Mouse (Mus musculus): ENCODE measurements at regions not wholly inside any gene's neighbourhood (a gene's known extent, or its start where the extent isn't known, plus 50 kb on each side); places are given as distances from the start of the nearest gene placed in this dataset.

- DNase-seq = no peak
Measured at GRCm38 (mm10) chr1:193568586-193569174, 198.6 kb upstream of the Camk1g start.

DNA sequence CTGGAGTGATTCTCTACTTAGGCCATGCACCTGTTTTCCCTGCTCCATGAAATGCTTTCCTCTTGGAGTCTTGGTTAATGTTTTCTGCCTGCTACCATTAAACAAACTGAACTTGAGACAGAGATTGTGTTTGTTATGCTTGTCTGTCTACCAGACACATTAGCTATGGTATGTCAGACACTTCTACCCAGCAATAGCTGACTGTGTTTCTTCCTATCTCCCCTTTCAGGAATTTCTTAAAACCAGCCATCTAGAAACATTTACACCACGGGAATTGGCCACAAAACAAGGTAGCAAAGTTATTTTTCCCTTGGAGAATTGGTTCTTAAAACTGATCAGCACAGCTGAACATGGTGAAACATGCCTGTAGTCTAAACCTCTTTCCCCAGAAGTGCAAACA lies 197.1 kb upstream of the Camk1g start:
- DNase-seq = no peak

GRCm38 (mm10) chr1:193564225-193564624 lies 194.1 kb upstream of the Camk1g start:
- no peak for DNase-seq

GRCm38 (mm10) chr1:193562242-193562641 lies 192.1 kb upstream of the Camk1g start:
- no peak for DNase-seq

GRCm38 (mm10) chr1:193558122-193558521 lies 188.0 kb upstream of the Camk1g start:
- DNase-seq = no peak

- no peak for DNase-seq
Measured at GRCm38 (mm10) chr1:193554731-193555130, 184.6 kb upstream of the Camk1g start.

GRCm38 (mm10) chr1:193552348-193552747 lies 182.2 kb upstream of the Camk1g start:
- no peak for DNase-seq

GRCm38 (mm10) chr1:193551340-193551739 lies 181.2 kb upstream of the Camk1g start:
- DNase-seq = no peak

GRCm38 (mm10) chr1:193550761-193551160 lies 180.7 kb upstream of the Camk1g start:
- DNase-seq = no peak

DNA sequence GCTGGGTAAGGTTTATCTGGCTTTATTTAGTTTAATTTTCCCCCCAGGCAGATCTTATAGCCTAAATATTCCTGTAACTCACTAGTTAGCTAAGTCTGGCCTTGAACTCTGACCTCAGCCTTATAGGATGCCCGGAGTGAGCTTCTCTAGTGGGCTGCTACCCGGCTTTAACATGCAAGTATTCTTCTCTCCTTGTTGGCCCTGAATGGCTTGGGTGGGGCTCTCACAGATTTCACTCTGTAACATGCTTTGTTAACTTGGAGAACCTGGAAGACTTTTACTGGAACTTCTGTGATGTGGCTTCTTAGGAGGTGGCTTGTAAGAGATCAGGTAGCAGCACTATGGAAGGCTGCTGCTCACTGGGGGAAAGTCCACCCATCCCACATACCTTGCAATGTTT lies 177.3 kb upstream of the Camk1g start:
- no peak for DNase-seq

DNA sequence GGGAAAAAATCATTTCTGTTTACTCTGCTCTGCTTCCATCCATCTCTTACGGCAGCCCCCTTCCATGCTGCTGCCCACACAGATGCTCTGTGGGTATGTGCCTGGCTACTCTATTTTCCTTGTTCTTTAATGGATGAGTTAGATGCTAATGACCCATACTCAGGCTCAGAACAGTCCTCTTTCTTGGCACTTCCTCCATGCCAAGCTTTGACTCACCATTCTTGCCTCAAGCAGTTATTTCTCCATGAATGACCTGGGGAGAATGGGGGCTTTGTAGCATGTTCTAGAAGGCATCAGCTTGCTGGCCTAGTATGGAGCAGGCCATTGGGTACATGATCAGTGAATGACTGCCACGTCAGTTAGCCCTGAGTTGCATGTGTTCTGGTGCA lies 175.9 kb upstream of the Camk1g start:
- no peak for DNase-seq

- DNase-seq = no peak
Measured at GRCm38 (mm10) chr1:193545406-193546043, 175.4 kb upstream of the Camk1g start.

DNA sequence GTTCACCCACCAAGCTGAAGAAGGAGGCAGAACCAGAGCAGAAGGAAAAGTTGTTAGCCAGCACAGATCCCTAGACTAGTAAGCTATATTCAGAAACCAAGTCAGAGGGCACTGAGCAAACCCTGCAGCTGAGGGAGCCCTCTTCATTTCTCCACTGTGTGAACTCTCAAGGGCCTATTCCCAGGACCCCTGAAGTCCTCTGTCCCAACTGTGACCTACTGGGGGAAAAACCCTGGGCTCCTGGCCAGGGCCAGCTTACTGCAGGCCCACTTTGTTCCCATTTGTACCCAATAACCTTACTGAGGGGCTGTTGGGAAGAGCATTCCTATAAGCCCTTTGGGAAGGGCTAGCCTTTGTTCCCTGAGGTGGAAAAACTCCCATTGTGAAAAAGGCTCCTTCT lies 174.7 kb upstream of the Camk1g start:
- DNase-seq = no peak

DNA sequence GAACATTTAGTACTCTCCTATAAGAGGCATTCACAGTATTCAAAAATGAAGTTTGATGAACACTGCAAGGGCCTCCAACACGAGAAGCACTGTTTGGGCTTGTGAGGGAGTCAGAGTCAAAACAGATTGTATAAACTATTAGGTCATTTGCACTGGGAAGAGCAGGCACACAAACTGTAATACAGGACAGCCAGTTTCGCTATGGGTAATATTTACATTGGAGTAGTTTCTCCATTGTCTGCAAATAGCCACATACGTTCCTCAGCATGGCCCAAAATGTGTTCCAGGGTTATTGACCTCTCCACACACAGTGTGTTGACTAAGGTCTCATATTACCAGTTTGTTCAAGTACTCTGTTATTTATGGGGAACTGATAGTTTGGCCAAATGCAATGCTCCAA lies 173.7 kb upstream of the Camk1g start:
- no peak for DNase-seq

- peak; percentile 10 for DNase-seq
Measured at GRCm38 (mm10) chr1:193543284-193543683, 173.2 kb upstream of the Camk1g start.

GRCm38 (mm10) chr1:193541934-193542580 lies 172.0 kb upstream of the Camk1g start:
- DNase-seq = peak; percentile 14

DNA sequence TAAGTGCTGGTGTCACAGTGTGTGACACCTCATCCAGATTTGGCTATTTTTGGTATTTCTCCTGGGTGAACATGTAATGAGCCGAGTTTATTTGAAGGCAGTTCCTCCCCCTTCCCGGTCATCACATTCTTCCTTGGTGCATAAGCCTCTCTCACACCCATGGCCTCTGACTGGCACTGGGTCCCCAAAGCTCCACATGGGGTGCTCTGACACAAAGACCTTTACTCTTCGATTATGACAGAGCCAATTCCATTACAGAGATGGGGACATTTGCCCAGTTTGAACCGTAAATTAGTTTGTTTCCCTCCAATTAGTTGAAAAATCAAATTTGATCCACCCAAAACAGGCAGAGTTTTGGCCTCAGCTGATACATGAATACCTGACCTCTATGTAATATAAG lies 171.2 kb upstream of the Camk1g start:
- DNase-seq = no peak

DNA sequence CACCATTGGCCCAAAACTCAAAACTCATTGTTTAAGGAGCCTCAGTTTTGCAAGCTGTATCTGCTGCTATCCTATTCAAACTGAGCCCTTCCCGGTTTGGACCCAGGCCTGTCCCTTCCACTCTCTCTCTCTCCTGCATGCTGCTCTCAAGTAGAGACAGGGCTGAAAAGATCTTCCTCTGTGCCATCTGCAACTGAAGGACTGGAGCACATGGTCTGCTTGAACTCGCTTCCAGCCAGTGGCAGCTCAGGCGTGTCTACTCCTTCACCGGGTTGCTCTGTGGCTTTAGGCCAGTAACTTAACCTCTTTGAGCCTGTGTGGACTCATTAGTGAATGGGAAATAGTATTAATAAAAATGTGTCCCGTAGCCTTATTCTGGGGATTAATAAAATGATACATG lies 170.4 kb upstream of the Camk1g start:
- DNase-seq = no peak

DNA sequence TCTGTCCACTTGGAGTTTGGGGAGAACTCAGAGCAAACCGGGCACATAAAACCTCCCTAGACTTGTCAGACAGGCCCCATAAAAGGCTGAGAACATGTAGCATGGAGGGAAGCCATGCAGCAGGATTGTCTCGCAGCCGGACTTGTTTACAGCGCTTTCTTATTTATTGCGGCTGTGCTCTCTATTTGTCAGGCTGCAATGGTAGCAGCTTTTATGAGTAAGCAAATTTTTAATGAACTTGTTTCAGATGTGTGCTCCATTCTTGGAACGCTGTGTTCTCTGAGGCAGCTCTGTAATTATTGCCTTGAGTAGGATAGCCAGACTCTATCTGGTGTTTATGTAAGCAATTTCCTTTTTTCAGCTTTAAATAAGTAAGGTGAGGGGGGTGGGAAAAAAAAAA lies 169.2 kb upstream of the Camk1g start:
- no peak for DNase-seq

DNA sequence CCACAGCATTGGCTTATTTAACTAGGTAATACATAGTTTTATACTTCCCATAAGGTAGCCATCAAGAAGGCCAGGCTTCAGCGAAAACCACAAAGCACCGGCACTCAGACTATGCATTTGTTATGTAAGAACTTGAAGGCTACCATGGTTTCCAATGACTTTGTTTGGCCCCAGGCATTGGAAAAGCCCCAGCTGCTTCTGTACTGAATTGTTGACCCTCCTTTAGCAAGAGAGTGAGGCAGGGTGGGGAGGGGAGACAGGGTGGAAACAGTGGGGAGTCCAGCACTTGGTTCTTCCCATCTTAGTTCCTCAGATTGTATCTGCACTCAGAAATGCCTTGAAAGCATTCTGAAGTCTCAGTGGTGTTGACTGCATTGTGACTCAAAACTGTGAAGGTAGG lies 168.3 kb upstream of the Camk1g start:
- no peak for DNase-seq

DNA sequence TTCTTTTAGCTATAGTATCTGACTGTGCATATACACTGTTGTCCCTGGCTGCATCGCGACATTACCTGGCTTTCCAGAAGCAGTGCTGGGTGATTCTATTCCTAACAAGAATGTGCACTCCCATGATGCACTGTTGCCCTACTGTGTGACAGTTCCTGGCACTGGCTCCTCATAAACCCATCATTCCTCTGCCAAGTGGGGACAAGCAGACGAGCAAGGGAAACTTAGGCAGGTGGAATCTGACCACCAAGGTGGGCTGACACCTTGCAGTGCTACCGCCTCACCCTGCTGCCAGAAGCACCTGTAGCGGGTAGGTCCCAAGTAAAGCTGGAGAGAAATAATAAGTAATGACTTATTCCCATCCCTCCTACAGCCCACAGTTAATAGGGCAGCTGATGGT lies 167.5 kb upstream of the Camk1g start:
- no peak for DNase-seq

DNA sequence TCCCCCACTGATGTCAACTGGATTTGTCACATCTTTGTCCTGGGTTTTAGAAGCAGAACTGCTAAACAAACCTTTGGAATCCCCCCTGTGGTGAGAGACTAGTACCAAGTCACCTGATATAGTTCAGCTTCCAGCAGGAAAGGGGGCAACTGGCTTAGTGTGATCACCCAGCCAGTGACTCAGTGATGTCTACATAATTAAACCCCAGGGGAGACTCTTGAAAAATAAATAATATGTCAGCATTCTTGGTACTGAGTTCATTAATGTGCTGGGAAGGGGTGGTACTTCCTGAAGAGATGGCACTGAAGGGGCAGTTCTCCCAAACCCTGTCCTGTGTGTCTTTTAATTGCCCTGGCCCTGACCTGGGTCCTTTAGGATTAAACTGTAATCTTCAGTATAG lies 166.5 kb upstream of the Camk1g start:
- no peak for DNase-seq

DNA sequence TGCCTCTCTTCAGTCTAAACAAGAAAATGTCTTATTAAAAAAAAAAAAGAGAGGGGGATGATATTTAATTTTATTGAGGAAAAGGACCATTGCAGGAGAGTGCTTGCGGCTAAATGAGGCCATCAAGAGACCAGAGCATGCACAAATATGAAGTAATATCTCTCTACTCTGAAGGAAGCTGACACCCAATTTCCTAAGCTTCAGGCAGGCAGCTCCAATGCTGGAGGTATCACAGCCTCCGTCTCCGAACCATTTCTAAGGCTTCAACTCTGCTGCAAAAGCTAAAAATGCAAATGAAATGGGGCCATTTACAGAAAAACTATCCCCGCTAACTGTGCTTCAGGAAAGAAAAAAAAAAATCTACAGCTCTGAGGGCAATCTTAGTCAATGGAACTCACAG lies 164.4 kb upstream of the Camk1g start:
- DNase-seq = no peak

DNA sequence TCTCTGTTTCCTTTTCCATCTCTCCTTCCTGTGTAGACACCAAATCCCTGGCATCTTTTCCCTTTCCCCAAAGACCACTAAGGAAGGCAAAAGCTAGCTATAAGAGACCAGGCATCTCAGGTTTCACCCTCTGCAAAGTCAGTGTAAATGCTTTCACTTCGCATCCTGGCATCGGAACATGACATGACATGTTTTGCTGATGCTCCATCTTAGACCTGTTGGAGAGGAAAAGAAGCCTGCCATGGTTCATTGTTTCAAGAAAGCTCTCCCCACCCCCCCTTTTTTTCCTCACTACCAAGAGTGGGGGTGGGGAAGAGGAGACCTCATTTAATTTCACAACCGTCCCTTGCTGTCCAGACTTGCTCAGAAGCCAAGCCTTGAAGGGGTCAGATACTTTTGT lies 156.4 kb upstream of the Camk1g start:
- DNase-seq = no peak
